Mouse (Mus musculus): ENCODE data around the gene Bcar3.
A peak's percentile ranks its signal among the peaks of the same experiment; 100 is the strongest.

Bcar3 gene

DNA sequence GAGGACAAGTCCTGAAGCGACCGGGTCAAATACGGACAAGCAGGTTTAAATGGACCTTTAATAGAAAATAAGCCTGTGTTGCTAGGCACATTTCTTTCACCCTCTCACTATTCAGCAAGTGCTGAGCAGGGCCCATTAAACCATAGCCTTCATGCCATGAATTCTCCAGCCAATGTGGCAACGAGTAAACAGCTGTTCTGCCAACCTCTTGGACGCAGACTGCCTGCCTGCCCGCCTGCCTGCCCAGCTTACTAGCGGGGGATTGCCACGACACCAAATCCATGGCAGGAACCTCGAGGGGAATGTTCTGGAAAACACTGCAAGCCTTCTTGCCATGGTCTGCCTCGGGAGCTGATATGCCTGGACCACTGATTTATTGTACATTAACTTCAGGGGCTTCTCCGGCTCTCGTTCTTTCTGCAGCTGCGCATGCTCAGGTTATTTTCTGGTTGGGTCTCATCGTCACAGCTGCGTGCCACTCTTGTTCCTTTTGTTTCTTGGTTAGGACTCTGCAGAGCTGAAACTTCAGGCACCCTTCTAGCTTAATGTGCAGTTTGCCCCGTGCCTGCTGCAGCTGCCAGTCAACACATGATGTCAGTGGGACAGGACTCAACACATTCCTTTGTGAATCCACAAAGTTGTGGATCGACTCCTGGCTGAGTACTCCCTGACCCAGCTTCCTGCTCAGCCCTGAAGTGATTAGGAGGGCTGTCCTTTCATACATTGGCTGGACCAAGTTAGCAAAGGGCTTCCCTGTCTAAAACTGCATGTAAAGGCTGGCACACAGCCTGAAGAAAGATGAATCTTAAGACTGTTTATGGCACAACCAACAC lies 120.0 kb downstream of the Bcar3 start:
- TF ChIP-seq GATA4 (IDR thresholded peaks at IDR 0.05; ENCODE audit: insufficient replicate concordance, low read length): no peak

DNA sequence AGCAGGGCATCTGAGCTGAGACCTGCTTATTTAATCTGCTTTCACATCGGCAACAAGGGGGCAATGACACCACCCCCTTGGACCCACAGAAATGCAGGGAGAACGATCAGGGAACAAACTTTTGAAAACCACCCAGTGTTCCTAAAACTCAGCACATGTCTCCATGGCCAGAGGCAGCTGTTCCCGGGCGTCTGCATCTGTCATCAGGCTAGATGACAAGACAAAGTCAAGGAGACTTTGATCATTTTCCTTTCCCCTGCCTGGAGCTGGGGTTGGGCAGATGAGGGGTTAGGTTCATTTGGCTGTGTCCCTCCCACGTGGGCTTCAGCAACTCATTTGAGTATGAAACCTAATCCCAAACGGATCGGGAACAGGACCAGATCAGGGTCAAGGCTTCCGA lies 120.9 kb downstream of the Bcar3 start:
- no peak for TF ChIP-seq GATA4 (IDR thresholded peaks at IDR 0.05; ENCODE audit: insufficient replicate concordance, low read length)

DNA sequence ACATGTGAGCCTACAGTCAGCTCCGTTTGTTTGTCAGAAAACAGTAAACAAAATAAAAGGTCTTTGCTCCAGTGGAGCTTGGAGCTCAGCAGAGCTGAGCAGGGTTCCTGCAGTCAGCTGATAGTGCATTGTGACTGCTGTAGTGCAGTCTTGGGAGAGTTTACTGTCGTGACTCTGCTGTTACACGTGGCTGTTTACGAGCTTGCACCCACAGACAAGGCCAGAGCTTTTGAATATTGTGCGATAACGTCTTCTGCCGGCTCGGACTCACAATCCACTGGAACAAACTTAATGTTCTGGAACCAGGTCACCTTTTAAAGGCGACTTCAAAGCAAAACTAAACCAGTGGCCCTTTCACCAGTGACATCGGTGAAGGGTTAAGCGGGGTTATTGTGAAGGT lies 123.5 kb downstream of the Bcar3 start:
- TF ChIP-seq GATA4 (IDR thresholded peaks at IDR 0.05; ENCODE audit: insufficient replicate concordance, low read length): no peak

DNA sequence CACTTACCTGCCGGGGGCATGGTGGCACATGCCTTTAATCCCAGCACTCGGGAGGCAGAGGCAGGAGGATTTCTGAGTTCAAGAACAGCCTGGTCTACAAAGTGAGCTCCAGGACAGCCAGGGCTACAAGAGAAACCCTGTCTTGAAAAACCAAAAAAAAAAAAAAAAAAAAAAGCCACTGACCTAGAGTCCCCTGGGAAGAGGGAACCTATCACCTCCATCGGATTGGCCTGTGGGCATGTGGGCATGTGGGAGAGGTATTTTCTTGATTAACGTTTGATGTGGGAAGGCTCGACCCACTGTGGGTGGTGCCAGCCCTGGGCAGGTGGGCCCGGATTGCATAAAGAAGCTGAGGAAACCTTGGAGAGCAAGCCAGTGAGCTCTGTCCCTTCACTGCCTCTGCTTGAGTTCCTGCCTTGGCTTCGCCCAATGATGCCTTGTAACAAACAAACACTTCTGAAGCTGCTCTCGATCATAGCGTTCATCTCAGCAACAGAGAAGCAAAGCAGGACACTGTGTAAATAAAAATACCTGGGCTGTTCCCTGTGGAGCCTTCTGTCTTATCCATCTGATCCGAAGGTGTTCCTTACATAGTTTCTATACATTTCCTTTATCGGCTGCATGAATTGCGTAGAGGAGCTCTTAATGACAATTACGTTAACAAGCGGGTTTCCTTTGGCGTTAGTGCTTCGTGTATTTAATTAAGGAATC lies 124.8 kb downstream of the Bcar3 start:
- no peak for TF ChIP-seq GATA4 (IDR thresholded peaks at IDR 0.05; ENCODE audit: insufficient replicate concordance, low read length)

DNA sequence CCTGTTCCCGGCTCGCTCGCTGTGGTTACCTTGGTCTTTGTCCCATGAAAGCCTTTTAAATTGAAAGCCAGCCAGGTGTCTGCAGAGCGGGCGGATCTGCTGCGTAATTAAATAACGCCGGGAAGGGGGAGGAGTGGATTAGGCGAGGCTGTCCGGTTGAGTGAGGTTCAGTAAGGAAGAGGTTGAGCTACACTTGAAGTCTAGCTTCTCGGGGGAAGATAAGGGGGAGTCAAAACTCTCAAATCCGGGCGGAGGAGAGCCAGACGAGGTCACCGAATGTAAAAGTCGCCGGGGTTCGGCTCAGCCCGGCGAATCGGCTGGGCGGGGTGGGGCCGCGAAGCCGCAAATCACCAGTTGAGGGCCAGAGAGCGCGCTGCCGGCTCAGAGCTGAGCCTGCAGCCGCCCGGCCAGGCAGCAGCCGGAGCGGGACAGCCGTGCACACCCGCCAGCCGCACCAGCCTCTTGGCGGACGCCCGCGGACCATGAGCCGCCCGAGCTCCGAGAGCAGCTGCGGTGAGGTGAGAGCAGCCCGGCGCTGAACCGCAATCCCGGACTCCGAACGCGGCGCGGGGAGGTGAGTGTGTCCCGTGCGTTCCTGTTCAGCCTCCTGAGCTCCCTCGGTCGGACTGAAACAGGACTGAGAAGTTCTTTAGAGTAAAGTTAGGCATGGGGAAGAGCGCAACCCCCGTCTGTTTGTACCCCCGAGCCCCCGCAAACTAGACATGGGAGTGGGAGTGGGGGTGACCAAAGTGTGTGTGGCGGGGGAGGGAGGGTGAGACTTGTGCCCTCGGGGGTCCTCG lies 125.9 kb downstream of the Bcar3 start:
- TF ChIP-seq GATA4 (IDR thresholded peaks at IDR 0.05; ENCODE audit: insufficient replicate concordance, low read length): peak; percentile 65; the same call in 1 of the 2 replicates

DNA sequence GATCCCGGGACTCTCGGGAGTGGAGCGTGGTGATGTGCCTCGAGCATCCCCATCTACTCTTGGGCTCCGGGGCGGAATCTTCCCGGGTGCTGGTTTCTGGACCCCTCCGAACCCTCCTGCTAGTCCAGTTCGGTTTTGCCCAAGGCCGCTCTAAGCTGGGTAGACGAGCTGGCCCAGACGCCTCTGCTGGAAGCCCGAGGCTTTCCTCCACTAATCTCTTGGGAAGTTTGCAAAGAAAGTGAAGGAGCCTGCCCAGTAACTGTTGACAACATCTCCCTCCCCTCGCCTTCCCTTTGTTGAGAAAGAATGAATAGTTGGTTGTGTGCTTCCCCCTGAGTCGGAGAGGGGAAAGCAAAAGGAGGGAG lies 126.5 kb downstream of the Bcar3 start:
- TF ChIP-seq GATA4 (IDR thresholded peaks at IDR 0.05; ENCODE audit: insufficient replicate concordance, low read length): no peak

DNA sequence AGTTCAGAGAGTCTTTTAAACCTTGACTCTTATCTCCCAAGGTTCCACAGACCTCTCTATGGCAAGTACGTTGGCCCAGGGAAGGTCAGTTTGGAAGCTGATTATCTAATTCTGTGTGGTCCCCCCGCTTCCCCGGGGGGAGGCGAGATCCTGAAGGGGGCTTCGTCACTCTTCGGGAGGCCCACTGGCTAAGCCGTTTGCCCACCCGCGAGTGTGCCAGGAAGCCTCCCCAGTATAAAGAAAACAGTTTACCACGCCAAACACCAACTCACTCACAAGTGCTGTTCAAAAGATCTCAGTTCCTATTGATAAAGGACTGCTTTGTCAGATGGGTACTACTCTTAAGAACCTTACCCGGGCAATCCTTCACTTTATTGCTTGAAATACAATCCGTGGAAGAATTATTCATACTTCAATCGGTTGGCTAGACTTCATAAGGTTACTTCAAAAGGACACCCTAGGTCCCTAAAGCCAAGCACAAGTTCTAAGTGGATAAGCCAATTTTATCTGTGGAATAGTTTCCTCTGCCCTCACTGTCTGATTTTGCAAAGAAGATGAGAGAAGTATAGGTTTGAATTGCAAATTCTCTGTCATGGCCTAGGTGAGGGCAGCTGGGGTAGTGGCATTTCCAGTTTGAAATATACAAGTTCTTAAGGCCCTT lies 127.2 kb downstream of the Bcar3 start:
- no peak for TF ChIP-seq GATA4 (IDR thresholded peaks at IDR 0.05; ENCODE audit: insufficient replicate concordance, low read length)

DNA sequence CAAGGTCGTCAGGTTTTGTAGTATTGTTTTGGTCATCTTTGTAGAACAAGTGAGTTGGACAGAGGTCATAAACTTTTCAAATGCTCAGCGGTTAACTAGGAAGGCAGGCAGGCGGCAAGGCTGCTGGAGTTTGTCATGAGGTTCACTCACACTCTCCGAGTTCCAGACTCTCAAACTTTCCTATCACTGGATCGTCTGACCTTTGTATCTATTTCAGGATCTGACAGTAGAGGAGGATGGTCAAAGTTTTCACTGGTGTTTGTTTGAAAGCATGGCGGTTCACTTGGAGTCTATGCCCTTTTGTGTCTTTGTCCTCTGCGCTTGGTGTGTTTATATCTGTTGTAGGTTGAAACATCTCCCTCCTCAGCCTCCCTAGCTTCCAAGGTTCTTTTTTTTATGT lies 127.9 kb downstream of the Bcar3 start:
- peak; percentile 65; the same call in 1 of the 2 replicates for TF ChIP-seq GATA4 (IDR thresholded peaks at IDR 0.05; ENCODE audit: insufficient replicate concordance, low read length)

DNA sequence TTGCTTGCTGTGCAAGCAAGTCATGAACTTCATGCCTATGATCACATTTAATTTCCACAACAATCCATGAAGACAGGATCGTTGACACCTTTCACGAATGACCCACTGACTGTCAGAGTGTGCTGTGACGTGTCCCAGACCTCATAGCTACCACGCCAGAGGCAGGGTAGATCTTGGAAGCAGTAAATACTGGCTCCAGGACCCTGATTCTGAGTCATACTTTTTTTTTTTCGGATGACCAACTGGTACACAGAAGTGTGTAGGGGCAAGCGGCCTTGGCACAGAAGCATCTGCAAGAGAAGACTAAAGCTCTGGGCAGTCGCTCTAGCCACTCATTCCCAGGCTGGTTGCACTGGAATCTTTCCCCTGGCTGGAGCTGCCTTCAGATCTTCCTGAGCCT lies 128.3 kb downstream of the Bcar3 start:
- no peak for TF ChIP-seq GATA4 (IDR thresholded peaks at IDR 0.05; ENCODE audit: insufficient replicate concordance, low read length)

DNA sequence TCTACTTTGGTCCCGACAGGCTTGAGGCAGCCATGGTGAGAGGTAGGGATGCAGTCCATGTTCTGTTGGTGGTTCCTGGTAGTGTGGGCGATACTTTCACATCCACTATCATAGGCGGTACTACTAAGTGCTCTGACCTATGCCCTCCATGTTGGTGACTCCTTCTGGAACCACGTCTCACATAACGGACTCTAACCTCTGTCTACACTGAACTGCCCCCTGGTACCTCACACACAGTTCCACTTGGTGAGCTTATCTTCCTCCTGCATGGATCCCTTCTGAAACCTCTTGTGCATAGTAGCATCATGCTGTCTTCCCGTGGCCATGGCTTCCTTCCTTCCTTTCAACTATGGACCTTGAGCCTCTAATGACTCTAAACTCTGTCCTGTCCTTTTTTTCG lies 129.7 kb downstream of the Bcar3 start:
- TF ChIP-seq GATA4 (IDR thresholded peaks at IDR 0.05; ENCODE audit: insufficient replicate concordance, low read length): no peak

DNA sequence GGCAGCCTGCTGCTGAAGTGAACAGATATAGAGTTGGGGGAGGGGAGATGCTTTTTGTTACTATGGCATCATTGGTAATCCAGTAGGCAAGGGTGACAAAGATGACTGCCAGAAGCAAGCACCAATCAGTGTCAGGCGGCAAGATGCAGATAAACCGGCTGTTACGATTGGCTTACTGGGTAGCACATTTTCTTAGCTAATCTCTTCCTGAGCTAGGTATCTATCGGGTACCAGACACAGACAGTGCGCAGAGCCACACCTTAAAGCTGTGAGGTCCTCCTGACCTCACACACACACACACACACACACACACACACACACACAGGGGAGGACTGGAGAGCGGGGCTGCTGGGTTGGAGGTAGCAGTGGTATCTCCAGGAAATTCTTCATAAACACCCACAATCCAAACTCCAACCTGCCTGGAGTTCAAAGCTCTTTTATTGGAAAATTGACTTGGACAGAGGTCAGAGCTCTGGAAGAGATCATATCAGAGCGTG lies 134.4 kb downstream of the Bcar3 start:
- TF ChIP-seq GATA4 (IDR thresholded peaks at IDR 0.05; ENCODE audit: insufficient replicate concordance, low read length): no peak

DNA sequence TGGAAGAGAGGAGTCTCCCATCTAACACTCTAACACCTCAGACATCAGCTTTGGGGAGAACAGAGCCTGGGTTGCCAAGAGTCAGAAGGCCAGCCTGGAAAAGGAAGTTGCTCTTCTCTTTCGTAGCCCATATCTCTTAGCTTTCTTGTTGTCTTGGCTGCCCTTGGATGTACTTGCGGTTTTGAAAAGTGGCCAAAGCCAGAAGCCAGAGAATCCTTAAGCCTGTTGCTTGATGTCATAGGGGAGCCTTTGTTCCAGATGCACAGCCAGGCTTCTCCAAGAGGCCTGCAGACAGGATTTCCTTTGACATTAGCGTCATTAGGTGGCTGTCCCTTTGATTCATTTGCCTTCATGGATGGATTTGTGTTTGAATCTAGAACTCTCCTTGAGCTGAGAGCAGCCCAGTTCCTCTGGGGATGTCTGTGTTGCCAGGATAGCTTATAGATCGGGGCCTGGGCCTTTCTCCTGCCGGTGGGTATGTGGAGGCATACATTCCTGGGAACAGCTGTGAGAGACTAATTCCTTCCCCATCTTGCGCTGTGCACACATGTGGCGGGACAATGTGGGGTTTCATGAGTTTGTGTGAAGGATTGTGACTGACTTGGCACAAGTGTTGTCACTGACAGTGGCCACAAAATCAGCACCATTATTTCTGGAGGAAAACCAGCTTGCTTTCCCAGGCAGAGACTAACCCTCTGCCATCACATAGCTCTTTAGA lies 137.0 kb downstream of the Bcar3 start:
- peak; percentile 66; the same call in 1 of the 2 replicates for TF ChIP-seq GATA4 (IDR thresholded peaks at IDR 0.05; ENCODE audit: insufficient replicate concordance, low read length)

DNA sequence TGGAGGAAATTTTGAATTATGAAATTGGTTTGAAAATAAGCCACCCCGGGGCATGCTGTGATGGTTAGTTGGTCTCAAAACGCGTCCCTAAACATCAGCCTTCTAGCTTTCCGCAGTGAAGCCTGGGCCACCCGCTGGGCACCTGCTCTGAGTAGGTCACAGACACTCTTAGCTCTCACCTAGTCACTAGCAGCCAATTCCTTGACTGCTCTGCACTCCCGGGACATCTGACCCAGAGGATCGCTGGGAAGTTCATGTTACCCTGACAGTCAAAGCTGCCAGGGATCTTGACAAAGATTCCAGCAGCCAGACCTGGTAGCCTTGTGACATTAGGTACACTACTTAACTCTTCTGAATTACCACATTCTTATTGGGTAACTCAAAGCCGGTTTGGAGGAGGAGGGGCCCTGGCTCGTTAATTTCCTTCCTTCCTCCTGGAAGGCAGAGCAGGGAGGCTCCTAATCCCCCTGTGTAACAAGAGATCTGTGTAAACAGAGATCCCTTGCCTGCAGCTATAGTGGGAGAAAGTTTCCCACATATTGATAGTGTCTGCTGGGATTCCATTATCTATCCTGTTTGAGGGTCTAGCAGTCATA lies 139.0 kb downstream of the Bcar3 start:
- no peak for TF ChIP-seq GATA4 (IDR thresholded peaks at IDR 0.05; ENCODE audit: insufficient replicate concordance, low read length)
